Mouse (Mus musculus): ENCODE measurements around the gene Mapkapk3. TPM values are rescaled to one million over a fixed set of nuclear protein-coding genes. Genes with fewer than 3 reads are reported as not detected.

Gene Mapkapk3
- total RNA-seq, 2 experiments from 2014 or later: 207 to 231 TPM

DNA sequence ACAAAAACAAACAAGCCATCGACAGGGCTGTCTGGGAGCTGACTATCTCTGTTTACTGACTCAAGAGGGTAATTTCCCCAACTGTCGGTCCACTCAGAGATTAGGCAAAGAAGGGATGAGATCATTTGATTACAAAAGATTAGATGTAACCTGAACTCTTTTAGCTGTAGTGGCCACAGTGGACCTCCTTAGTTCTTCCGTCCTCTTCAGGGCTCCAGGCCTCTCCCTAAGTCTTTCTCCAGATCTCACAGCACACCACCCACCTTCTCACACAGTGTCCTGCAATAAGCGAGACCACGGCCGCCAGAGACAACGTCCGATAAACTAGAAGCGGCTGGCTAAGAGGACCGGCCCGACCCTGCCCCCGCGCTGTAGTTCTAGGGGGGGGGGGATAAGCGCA is 6.4 kb upstream of the Mapkapk3 start:
- ATAC-seq (replicated peaks; ENCODE audit: poor library complexity, severe bottlenecking): peak; percentile 18

DNA sequence AAGGTAGTCTGAATTCAATTTTAAA is 6.2 kb upstream of the Mapkapk3 start, which contains the start of gene Cish:
Gene Cish, plus strand, starts transcription at position 11 of the 25 bp plus-strand sequence.
- ATAC-seq (replicated peaks; ENCODE audit: poor library complexity, severe bottlenecking): no peak

DNA sequence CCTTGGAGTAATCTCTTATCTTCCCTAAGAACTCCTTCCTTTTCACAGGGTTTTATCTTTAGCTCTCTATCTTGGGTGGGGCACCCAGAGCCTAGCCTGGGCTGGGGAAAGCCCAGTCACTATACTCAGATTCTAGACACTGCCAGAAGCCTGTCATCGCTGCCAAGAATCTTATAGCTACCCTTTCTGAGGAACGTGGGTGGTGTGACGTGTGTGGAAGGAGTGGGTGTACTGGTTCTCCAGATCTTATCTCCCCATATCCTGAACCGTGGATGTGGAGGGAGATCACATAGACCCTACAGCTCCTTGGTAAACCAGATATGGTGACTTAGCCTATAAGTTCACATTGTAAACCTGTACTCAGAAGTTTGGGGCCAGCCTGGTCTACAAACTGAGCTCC is 5.9 kb upstream of the Mapkapk3 start:
- no peak for ATAC-seq (replicated peaks; ENCODE audit: poor library complexity, severe bottlenecking)

DNA sequence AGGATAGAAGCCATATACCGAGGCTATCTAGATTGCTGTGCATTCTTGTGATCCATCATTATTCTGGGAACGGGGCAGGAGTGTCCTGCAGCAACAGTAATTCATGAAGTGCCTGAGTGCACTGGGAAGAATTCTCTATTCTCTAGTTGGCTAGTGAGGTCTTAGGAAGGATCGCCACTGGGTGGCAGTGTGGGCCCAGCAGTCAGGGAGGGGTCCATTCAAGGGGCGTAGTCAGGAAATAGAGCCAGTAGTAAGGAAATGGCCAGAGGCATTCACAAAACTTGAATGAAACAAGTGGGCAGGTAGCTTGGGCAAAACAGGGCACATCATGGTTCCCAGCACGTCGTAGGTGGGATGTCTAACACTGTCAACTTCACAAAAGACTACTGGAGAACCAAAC is 4.6 kb upstream of the Mapkapk3 start:
- ATAC-seq (replicated peaks; ENCODE audit: poor library complexity, severe bottlenecking): peak; percentile 36

DNA sequence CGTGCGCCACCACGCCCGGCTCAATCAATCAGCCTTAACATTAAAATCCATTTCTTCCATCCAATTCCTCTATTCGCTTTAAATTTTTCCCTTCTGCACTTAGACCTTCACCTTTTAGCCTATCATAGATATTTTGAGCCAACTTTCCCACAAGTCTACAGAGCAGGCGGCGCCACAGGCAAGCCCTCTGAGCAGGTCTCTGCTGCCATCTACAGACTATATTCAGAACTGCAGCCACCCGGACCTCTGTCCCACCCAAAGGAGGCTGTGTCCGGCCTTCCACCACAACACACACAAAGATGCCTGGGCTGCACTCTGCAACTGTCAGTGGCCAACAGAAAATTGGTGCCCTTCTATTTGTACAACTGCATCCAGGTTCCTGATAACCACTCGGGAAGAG is 1.2 kb upstream of the Mapkapk3 start:
- peak; percentile 36 for ATAC-seq (replicated peaks; ENCODE audit: poor library complexity, severe bottlenecking)

DNA sequence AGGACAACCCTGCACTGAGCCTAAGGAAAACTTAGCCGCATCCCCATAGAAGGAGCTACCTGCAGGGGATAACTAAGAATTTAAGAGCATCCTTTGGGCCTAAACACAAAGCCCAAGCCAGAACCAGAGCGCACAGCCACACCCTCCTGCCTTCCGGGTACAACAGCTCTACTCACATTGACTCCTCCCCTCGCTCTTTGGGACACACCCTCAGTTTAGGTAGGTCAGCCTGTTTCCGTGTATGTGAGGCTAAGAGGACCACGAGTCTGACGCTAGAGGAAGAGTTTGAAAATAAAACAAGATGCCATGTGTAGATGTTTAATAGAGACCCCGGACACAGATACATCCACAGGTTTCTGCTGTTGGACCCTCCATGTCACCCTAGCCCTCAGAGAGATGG is 966 bp downstream of the Mapkapk3 start:
- peak; percentile 47 for ATAC-seq (replicated peaks; ENCODE audit: poor library complexity, severe bottlenecking)

DNA sequence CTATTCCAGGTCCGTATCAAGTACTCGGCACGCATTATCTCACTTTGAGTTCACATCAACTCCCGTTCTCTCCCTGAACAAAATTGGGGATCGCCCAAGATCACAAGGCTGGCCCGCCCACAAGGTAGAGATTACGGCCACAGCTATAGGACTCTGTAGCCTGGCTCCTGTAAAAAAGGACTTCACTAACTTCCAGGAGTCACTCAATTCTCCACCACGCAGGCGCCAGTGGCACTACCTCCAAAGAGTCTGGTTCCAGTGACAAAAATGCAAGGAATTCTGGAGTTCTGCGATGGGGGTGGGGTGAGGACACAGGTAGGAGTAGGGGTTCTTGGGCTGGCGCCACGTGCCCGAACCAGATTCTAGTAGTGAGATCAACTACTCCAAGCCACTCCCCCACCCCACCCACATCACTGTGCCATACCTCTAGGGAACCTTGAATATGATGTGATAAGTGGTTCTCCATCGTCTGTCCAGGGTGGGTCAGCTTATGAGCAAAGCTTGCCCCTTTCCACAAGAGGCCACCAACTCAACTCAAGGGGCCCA is 1.5 kb downstream of the Mapkapk3 start:
- ATAC-seq (replicated peaks; ENCODE audit: poor library complexity, severe bottlenecking): no peak

DNA sequence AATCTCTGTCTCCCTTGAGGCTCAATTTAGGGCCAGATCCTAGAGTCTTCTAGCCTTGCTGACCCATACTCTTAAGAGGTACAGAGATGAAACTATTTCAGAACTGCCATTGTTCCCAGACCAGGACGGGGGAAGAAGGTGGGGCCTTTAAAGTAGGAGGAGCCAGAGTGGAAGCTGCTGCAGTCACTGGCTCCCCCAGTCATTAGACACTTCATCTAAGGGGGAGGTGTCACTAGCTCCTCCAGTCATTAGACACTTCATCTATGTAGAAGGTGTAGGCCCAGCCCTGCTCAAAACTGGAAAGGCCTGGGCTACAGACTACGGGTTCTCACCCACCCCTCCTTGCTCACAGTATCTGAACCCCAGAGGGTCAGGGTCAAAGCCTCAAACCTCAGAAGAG is 2.4 kb downstream of the Mapkapk3 start:
- peak; percentile 31 for ATAC-seq (replicated peaks; ENCODE audit: poor library complexity, severe bottlenecking)

DNA sequence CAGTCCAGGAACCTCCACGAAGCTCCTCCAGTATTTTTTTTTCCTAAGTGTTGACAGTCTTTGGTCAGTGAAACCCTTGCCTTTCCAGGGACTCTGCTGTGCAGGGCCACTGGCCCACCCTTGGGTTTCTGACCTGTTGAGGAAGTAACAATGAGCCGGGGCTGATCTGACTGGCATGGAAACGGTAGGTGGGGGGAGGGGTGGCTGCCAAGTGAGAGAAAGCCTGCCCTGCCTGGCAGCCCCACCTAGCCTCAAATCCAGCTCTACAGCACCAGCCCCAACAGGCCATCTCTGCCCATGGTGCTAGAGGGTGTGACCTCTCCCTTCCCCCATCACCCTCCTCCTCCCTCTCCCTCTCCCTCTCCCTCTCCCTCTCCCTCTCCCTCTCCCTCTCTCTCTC is 4.7 kb downstream of the Mapkapk3 start:
- 0 out of 2 replicates have a peak, but pooled peaks have one; percentile 4 for ATAC-seq (replicated peaks; ENCODE audit: poor library complexity, severe bottlenecking)

DNA sequence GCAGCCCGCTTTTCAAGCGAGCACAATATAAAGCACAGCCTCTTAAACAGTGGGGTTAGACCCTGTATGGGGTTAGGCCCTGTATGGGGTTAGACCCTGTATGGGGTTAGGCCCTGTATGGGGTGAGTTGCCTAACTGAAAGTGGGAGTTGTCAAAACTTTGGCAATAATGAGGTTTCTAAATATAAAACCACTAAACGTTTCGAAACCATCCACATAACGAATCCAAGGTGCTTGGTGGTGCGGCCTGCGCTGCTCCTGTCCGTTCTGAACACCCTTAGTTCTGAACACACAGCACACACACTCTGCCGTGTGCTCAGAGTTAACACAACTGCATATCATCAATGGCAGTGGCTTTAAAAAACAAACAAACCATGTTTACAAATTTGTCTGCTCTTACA is 6.7 kb downstream of the Mapkapk3 start:
- peak; percentile 26 for ATAC-seq (replicated peaks; ENCODE audit: poor library complexity, severe bottlenecking)

DNA sequence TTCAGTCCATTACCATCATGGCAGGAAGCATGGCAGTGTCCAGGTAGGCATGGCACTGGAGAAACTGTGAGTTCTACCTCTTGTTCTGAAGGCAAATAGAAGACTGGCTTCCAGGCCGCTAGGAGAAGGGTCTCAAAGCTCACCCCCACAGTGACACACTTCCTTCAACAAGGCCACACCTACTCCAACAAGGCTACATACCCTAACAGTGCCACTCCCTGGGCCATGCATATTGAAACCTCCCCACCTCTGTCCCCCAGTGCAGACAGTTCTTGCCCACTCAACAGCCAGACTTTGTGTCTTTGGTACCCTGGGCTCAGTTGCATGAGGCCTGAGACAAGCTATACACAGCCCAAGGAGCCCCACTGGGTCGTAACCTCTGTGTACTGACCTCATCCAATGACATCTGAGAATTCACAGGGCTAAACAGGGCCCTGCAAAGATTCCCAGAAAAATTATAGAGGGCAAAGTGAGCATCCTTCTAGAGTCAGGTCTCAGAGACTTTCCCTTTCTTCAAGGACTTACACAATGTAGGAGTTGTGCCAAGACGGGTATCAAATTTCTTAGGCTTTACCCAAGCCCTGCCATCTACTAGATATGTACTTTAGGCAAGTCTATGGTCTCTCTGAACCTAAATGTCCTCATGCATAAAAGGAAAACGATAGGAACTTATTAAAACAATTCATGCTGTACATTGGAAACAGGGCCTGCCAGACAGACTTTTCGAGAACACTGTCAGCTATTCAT is 8.3 kb downstream of the Mapkapk3 start:
- ATAC-seq (replicated peaks; ENCODE audit: poor library complexity, severe bottlenecking): no peak

DNA sequence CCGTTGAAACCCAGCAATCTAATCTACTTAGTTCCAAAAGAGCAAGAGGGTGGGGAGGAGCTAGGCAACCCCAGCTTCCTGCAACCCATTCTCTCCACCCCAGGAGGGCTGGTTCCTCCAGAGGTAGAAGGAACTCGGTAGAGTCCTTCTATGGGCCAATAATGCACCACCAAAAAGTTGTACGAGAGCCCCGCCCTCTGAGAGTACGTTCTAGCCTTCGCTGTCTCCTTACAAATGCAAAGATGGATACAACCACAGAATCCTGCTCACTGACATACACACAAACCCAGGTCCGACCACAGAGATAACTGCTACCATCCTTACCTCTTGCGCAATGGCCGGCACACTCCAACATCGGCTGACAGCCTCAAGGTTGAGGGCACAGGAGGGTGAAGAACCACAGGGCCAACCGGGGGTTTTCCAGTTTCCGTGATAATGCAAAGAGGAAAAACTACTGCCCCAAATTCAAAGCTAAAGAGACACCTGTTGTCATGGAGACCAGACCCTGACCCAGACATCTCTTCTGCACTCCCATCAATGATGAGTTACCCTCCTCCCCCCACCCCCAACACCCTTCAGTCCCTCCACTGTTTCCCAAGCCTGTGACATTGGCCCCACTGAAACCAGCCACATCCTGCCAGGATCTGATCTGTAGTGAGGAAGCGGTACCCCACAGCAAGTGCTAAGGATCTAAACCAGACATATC is 9.2 kb downstream of the Mapkapk3 start:
- peak; percentile 67 for ATAC-seq (replicated peaks; ENCODE audit: poor library complexity, severe bottlenecking)

DNA sequence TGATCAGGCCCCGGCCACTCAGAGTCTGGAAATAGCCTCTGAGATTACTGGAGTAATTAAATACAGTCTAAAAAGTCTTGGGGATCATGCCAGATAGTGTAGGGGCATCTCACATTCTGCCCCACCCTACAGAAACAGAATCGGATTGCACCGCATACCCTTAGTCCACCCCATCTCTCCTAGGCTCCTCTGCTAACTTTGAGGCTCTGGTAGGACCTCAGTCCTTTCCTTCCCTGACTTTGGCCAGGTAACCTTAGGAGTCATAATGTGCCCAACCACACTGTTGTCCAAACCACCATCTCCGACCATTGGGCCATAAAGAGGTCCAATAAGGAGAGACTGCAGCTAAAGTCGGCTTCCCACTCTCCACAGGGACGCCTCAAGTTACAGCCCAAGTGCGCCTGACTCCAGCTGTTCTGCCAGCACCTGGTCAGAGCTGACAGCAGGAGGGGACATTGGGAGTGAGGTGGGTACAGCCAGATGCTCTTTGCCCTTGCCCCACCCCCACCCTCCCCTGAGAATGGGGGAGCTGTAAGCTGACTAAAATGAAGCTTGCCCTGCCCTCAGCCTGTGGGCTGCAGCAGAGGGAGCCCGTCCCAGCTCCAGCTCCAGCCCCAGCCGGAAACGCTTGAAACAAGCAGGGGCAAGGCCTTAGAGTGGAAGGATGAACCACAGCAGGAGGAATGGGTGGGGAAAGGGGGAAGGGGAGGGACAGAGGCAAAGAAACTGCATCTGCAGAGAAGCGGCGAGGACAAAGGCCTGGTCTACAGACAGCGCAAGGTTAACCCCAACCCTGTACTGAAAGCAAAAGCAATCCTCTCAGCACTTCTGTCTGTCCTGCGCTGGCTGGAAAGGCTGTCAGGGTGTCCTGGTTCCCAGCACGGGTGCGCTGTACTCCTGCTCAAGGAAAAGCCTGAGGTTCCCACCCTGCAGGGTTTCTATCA is 10.0 kb downstream of the Mapkapk3 start:
- peak; percentile 21 for ATAC-seq (replicated peaks; ENCODE audit: poor library complexity, severe bottlenecking)

DNA sequence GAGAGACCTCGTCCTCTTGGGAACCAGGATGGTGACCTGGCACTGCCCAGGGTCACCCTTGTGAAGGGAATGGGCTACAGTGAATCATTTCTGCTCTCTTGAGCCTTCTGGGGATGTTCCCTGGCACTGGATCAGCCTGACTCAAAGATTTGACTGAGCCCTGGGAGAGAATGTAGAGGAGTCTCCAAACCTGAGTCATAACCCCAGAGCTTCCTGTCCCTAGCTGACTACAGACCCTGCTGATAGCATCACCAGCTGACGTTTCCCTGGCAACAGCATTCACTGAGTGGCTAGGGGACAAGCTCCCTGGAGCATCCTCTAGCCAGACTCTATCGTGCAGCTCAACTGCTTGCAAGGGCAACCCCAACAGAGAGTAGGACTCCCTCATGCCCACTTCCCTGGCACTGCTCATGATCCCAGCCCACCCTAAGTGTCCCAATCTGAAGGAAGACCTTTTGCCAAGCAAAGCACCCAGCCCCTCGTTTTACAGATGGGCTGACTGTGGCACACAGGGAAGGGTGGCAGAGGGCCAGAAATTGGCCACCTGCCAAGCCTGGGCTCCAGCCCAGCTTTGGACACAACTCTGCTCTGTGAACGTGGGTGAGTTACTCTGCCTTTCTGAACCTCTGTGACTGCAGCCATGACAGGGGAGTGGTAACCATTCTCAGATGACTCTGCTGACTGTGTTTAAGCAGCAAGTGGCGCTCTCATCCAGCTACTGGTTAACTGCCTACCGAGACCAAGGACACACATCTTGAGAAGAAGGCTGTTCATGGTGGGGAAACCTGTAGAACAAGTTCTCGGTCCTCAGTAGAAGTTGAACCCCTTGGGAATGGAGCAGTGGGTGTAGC is 10.9 kb downstream of the Mapkapk3 start:
- 0 out of 2 replicates have a peak, but pooled peaks have one; percentile 12 for ATAC-seq (replicated peaks; ENCODE audit: poor library complexity, severe bottlenecking)

DNA sequence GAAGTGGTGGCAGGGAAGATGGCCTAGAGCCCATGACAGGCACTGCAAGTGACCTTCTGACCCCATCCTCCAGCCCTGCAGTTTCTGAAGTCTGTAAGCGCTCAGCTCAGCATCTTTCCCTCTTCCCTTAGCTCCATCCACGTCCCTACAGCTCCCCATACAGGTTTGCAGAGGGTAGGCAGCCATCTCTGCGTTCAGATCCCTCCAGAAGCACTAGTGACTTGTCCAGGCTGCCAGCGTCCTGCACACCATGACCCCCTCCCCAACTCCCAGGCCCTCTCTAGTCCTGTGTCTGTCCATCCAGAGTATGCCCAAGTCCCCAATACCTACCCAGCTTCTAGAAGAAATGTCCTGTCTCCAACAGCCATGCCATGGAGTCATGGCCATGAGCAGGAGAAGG is 11.6 kb downstream of the Mapkapk3 start:
- no peak for ATAC-seq (replicated peaks; ENCODE audit: poor library complexity, severe bottlenecking)

DNA sequence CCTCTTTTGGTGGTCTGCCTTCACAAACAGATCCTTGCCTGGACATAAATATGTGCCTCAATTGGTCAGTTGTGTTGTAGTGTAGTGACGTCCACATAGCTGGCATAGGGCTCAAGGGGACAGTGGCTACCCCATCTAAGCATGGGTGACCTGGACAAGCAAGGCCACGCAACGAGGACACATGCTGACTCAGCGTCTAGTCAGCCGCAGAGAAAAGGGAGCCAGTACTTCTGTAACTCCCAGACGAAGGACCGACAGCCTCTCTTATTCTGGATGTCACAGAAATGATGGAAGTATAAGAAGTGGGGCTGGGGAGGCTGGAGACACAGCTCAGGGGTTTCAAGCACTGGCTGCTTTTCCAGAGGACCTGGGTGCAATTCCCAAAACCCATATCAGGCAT is 12.1 kb downstream of the Mapkapk3 start:
- ATAC-seq (replicated peaks; ENCODE audit: poor library complexity, severe bottlenecking): no peak

DNA sequence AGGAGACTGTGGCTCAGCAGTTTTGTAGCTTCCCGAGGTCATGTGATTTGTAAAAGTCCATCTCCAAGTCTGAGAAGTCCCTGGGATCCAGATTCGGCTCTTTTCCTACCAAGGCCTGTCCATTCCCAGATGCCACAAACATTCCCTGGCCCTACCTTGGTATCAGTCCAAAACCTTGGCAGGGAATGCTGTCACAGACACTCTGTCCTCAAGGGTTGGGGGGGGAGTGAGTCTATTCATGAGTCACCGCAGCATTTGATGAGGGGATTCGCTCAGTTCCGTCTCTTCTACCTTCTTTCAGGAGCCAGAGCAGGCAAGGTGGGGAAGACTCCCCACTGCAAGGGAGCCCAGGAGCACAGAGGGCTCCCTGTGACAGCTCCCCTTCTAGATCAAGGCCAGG is 14.0 kb downstream of the Mapkapk3 start:
- no peak for ATAC-seq (replicated peaks; ENCODE audit: poor library complexity, severe bottlenecking)

DNA sequence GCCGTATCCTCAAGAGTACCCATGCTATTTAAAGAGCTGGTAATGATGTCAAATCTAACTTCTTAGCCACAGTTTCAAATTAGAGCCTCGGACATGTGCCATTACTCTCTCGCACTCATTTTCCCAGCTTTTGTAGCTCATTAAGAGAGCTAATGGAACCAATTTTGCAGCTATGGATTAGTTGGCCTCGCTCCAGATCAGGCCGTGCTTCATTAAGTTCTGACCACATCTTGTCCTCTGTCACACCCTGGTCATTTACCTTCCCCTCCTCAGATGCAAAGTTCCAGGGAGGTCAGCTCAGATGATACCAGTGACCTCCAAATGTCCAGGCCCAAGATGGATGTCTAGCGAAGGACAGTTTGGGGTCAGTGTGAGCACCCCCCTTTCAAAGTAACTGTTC is 14.9 kb downstream of the Mapkapk3 start:
- ATAC-seq (replicated peaks; ENCODE audit: poor library complexity, severe bottlenecking): no peak

DNA sequence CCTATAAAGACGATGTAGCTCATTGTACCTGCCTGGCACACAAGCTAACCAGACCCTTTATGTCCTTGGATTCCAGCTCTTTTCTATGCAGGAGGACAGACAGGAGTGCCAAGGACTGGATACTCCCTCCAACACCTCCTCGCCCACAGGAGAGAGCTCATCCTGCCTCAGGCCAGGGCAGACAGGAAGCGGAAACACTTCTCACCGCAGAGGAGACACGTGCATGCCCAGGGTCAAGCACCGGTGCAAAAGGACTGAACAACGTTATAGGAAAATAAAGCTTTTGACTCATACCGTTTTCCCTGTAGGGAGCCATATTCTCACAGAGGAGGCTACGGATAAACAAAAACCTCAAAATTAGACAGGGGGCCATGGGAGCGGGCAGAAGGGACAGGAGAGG is 16.5 kb downstream of the Mapkapk3 start:
- ATAC-seq (replicated peaks; ENCODE audit: poor library complexity, severe bottlenecking): peak; percentile 78

DNA sequence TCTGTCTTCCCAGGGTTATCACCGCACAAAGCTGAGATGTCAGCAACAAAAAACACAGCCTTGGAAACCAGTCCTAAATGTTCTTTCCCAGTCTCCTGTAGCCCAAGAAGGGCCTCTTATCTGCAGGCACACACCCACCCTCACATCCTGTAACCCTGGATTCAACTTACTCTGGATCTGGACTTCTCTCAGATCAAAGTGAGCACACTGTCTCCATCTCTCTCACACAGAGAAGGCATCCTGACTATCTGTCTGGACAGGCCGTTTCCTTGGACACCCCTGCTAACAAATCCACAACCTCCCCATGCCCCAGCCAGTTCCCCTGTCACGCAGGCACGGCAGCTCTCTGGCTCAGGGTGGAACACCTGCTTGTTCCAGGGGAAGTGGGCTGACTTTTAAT is 17.4 kb downstream of the Mapkapk3 start:
- ATAC-seq (replicated peaks; ENCODE audit: poor library complexity, severe bottlenecking): peak; percentile 22; the same call in 1 of the 2 replicates

Data from granulocyte monocyte progenitor cell, adult 5-6 weeks (primary cell).